Mouse (Mus musculus): ENCODE data around the gene Gm20481.
A peak's percentile ranks its signal among the peaks of the same experiment; 100 is the strongest.
"Not testable (repeated sequence)": the region's sequence is repeated elsewhere in the genome, so short reads cannot be mapped to it uniquely, and the experiment has no call there.

The Gm20481 gene

GRCm38 (mm10) chr17:34952378-34953040, 17.2 kb upstream of the Gm20481 start:
- peak; percentile 85 for DNase-seq

GRCm38 (mm10) chr17:34953258-34953657, 16.5 kb upstream of the Gm20481 start:
- DNase-seq, result no peak

- DNase-seq, result no peak
These were observed 15.8 kb upstream of the Gm20481 start for GRCm38 (mm10) chr17:34953904-34954303.

- no peak for DNase-seq
These were observed 14.9 kb upstream of the Gm20481 start for GRCm38 (mm10) chr17:34954831-34955230.

- no peak for DNase-seq
These were observed 13.8 kb upstream of the Gm20481 start for GRCm38 (mm10) chr17:34955884-34956283.

- DNase-seq, result no peak
These were observed 13.4 kb upstream of the Gm20481 start for GRCm38 (mm10) chr17:34956340-34956739.

- not testable (repeated sequence) for DNase-seq
These were observed 12.4 kb upstream of the Gm20481 start for GRCm38 (mm10) chr17:34957291-34957690.

GRCm38 (mm10) chr17:34957966-34958365, 11.7 kb upstream of the Gm20481 start:
- not testable (repeated sequence) for DNase-seq

- DNase-seq, result not testable (repeated sequence)
These were observed 11.0 kb upstream of the Gm20481 start for GRCm38 (mm10) chr17:34958734-34959129.

- peak; percentile 78 for DNase-seq
These were observed 10.5 kb upstream of the Gm20481 start, which contains the start of gene Hspa1b for GRCm38 (mm10) chr17:34959130-34959778. Hspa1b (minus strand) TSS chr17:34959238.

GRCm38 (mm10) chr17:34959881-34960515, 9.7 kb upstream of the Gm20481 start:
- peak; percentile 54 for DNase-seq

- no peak for DNase-seq
These were observed 8.8 kb upstream of the Gm20481 start for GRCm38 (mm10) chr17:34960702-34961493.

GRCm38 (mm10) chr17:34962125-34962524, 7.6 kb upstream of the Gm20481 start:
- DNase-seq, result no peak

- DNase-seq, result no peak
These were observed 6.9 kb upstream of the Gm20481 start for GRCm38 (mm10) chr17:34962841-34963240.

GRCm38 (mm10) chr17:34964640-34965049, 5.1 kb upstream of the Gm20481 start:
- DNase-seq, result no peak

- DNase-seq, result no peak
These were observed 4.1 kb upstream of the Gm20481 start for GRCm38 (mm10) chr17:34965627-34966026.

- DNase-seq, result not testable (repeated sequence)
These were observed 1.1 kb downstream of the Gm20481 start for GRCm38 (mm10) chr17:34970850-34971249.

- not testable (repeated sequence) for DNase-seq
These were observed 2.0 kb downstream of the Gm20481 start for GRCm38 (mm10) chr17:34971694-34972068.

GRCm38 (mm10) chr17:34972069-34972749, 2.5 kb downstream of the Gm20481 start, which contains the start of the genes Hspa1a and Hspa1l:
Hspa1a (minus strand) TSS chr17:34972156.
Hspa1l (plus strand) TSS chr17:34972703.
- DNase-seq, result peak; percentile 69

- no peak for DNase-seq
These were observed 6.1 kb downstream of the Gm20481 start for GRCm38 (mm10) chr17:34975581-34976492.

- no peak for DNase-seq
These were observed 7.3 kb downstream of the Gm20481 start for GRCm38 (mm10) chr17:34977000-34977399.
